Mouse (Mus musculus): ENCODE measurements at regions not wholly inside any gene's neighbourhood (a gene's known extent, or its start where the extent isn't known, plus 50 kb on each side); places are given as distances from the start of the nearest gene placed in this dataset.

GRCm38 (mm10) chr15:24743240-24743639 lies 670.3 kb downstream of the Basp1 start:
- WGBS: 45% methylated on average over 6 of the region's 6 CpGs
- ATAC-seq (ENCODE audit: insufficient number of reproducible peaks, insufficient read depth, low FRiP score, low TSS enrichment): no peak
- no peak overlapping the region for H3K9ac ChIP-seq
- H3K4me3 ChIP-seq: no peak overlapping the region
- no peaks in the 10 kb centered on the region for H3K9me3 ChIP-seq
- H3K4me2 ChIP-seq (replicated peaks): no peak overlapping the region
- no peak overlapping the region for H3K27ac ChIP-seq
- no peaks in the 10 kb centered on the region for H3K4me1 ChIP-seq
- no peaks in the 10 kb centered on the region for H3K27me3 ChIP-seq
- H3K36me3 ChIP-seq: no peaks in the 10 kb centered on the region

- H3K27me3 ChIP-seq: no peaks in the 10 kb centered on the region
- no peak for ATAC-seq (ENCODE audit: insufficient number of reproducible peaks, insufficient read depth, low FRiP score, low TSS enrichment)
- no peaks in the 10 kb centered on the region for H3K9me3 ChIP-seq
- no peak overlapping the region for H3K9ac ChIP-seq
- 86% methylated on average over 4 of the region's 4 CpGs for WGBS
- H3K4me2 ChIP-seq (replicated peaks): no peak overlapping the region
- H3K4me3 ChIP-seq: no peak overlapping the region
- H3K4me1 ChIP-seq: no peaks in the 10 kb centered on the region
- H3K27ac ChIP-seq: no peak overlapping the region
- H3K36me3 ChIP-seq: no peaks in the 10 kb centered on the region
Measured at GRCm38 (mm10) chr15:24725170-24725569, 688.4 kb downstream of the Basp1 start.

- H3K9me3 ChIP-seq: no peaks in the 10 kb centered on the region
- H3K4me3 ChIP-seq: no peak overlapping the region
- no peaks in the 10 kb centered on the region for H3K4me1 ChIP-seq
- ATAC-seq (ENCODE audit: insufficient number of reproducible peaks, insufficient read depth, low FRiP score, low TSS enrichment): no peak
- H3K4me2 ChIP-seq (replicated peaks): no peak overlapping the region
- no peaks in the 10 kb centered on the region for H3K27me3 ChIP-seq
- no peak overlapping the region for H3K27ac ChIP-seq
- H3K9ac ChIP-seq: no peak overlapping the region
- 52% methylated on average over 4 of the region's 4 CpGs for WGBS
- H3K36me3 ChIP-seq: no peaks in the 10 kb centered on the region
Measured at GRCm38 (mm10) chr15:24724664-24725063, 688.9 kb downstream of the Basp1 start.

- no peaks in the 10 kb centered on the region for H3K27me3 ChIP-seq
- no peak overlapping the region for H3K4me2 ChIP-seq (replicated peaks)
- H3K4me1 ChIP-seq: no peaks in the 10 kb centered on the region
- WGBS: 69% methylated on average over 2 of the region's 2 CpGs
- ATAC-seq (ENCODE audit: insufficient number of reproducible peaks, insufficient read depth, low FRiP score, low TSS enrichment): no peak
- H3K36me3 ChIP-seq: no peaks in the 10 kb centered on the region
- H3K27ac ChIP-seq: no peak overlapping the region
- no peak overlapping the region for H3K4me3 ChIP-seq
- H3K9ac ChIP-seq: no peak overlapping the region
- H3K9me3 ChIP-seq: no peaks in the 10 kb centered on the region
Measured at GRCm38 (mm10) chr15:24720346-24720745, 693.2 kb downstream of the Basp1 start.

- ATAC-seq (ENCODE audit: insufficient number of reproducible peaks, insufficient read depth, low FRiP score, low TSS enrichment): no peak
- no peak overlapping the region for H3K9ac ChIP-seq
- WGBS: 73% methylated on average over 4 of the region's 4 CpGs
Measured at GRCm38 (mm10) chr15:24682167-24682566, 731.4 kb downstream of the Basp1 start.

GRCm38 (mm10) chr15:24648938-24649337 lies 764.6 kb downstream of the Basp1 start:
- Histone ChIP-seq H3K27me3 (no peaks in the 10 kb centered on the region), H3K36me3 (no peaks in the 10 kb centered on the region), H3K9me3 (no peaks in the 10 kb centered on the region), H3K4me2 (replicated peaks) (no peak overlapping the region), H3K9ac (no peak overlapping the region), H3K4me3 (no peak overlapping the region), H3K27ac (no peak overlapping the region), H3K4me1 (no peaks in the 10 kb centered on the region)
- 81% methylated on average over 1 of the region's 1 CpGs for WGBS
- no peak for ATAC-seq (ENCODE audit: insufficient number of reproducible peaks, insufficient read depth, low FRiP score, low TSS enrichment)

More at GRCm38 (mm10) chr15:24682167-24682566, 731.4 kb downstream of the Basp1 start:
- no peaks in the 10 kb centered on the region for H3K36me3 ChIP-seq
- H3K9me3 ChIP-seq: no peaks in the 10 kb centered on the region
- no peak overlapping the region for H3K27ac ChIP-seq
- H3K4me3 ChIP-seq: no peak overlapping the region
- no peaks in the 10 kb centered on the region for H3K27me3 ChIP-seq
- no peaks in the 10 kb centered on the region for H3K4me1 ChIP-seq
- H3K4me2 ChIP-seq (replicated peaks): no peak overlapping the region

- H3K4me2 ChIP-seq (replicated peaks): no peak overlapping the region
- no peaks in the 10 kb centered on the region for H3K9me3 ChIP-seq
- H3K4me3 ChIP-seq: no peak overlapping the region
- no peaks in the 10 kb centered on the region for H3K4me1 ChIP-seq
- WGBS: 71% methylated on average over 2 of the region's 2 CpGs
- no peak overlapping the region for H3K9ac ChIP-seq
- H3K36me3 ChIP-seq: no peaks in the 10 kb centered on the region
- no peak overlapping the region for H3K27ac ChIP-seq
- no peak for ATAC-seq (ENCODE audit: insufficient number of reproducible peaks, insufficient read depth, low FRiP score, low TSS enrichment)
- H3K27me3 ChIP-seq: no peaks in the 10 kb centered on the region
Measured at GRCm38 (mm10) chr15:24635620-24636019, 777.9 kb downstream of the Basp1 start.

- no peak for ATAC-seq (ENCODE audit: insufficient number of reproducible peaks, insufficient read depth, low FRiP score, low TSS enrichment)
- 46% methylated on average over 4 of the region's 4 CpGs for WGBS
Measured at GRCm38 (mm10) chr15:24596242-24596641, 817.3 kb downstream of the Basp1 start.

GRCm38 (mm10) chr15:24588943-24589342 lies 824.6 kb downstream of the Basp1 start:
- no peak for ATAC-seq (ENCODE audit: insufficient number of reproducible peaks, insufficient read depth, low FRiP score, low TSS enrichment)
- H3K4me3 ChIP-seq: no peak overlapping the region
- 34% methylated on average over 4 of the region's 4 CpGs for WGBS
- no peak overlapping the region for H3K9ac ChIP-seq
- H3K4me2 ChIP-seq (replicated peaks): no peak overlapping the region
- H3K4me1 ChIP-seq: no peaks in the 10 kb centered on the region
- no peaks in the 10 kb centered on the region for H3K9me3 ChIP-seq
- no peaks in the 10 kb centered on the region for H3K27me3 ChIP-seq
- H3K27ac ChIP-seq: no peak overlapping the region
- no peaks in the 10 kb centered on the region for H3K36me3 ChIP-seq

More at GRCm38 (mm10) chr15:24596242-24596641, 817.3 kb downstream of the Basp1 start:
- no peaks in the 10 kb centered on the region for H3K9me3 ChIP-seq
- no peak overlapping the region for H3K9ac ChIP-seq
- no peaks in the 10 kb centered on the region for H3K4me1 ChIP-seq
- H3K27me3 ChIP-seq: no peaks in the 10 kb centered on the region
- no peaks in the 10 kb centered on the region for H3K36me3 ChIP-seq
- no peak overlapping the region for H3K4me3 ChIP-seq
- H3K4me2 ChIP-seq (replicated peaks): no peak overlapping the region
- no peak overlapping the region for H3K27ac ChIP-seq

GRCm38 (mm10) chr15:24566981-24567380 lies 846.6 kb downstream of the Basp1 start:
- Histone ChIP-seq H3K9ac (no peak overlapping the region), H3K4me1 (no peaks in the 10 kb centered on the region), H3K27ac (no peak overlapping the region), H3K9me3 (no peaks in the 10 kb centered on the region), H3K4me2 (replicated peaks) (no peak overlapping the region), H3K27me3 (no peaks in the 10 kb centered on the region), H3K4me3 (no peak overlapping the region), H3K36me3 (no peaks in the 10 kb centered on the region)
- 51% methylated on average over 3 of the region's 3 CpGs for WGBS
- no peak for ATAC-seq (ENCODE audit: insufficient number of reproducible peaks, insufficient read depth, low FRiP score, low TSS enrichment)

- Histone ChIP-seq H3K9ac (no peak overlapping the region), H3K4me3 (no peak overlapping the region), H3K27ac (no peak overlapping the region), H3K9me3 (no peaks in the 10 kb centered on the region), H3K27me3 (no peaks in the 10 kb centered on the region), H3K4me1 (no peaks in the 10 kb centered on the region), H3K36me3 (no peaks in the 10 kb centered on the region), H3K4me2 (replicated peaks) (no peak overlapping the region)
- ATAC-seq (ENCODE audit: insufficient number of reproducible peaks, insufficient read depth, low FRiP score, low TSS enrichment): no peak
- WGBS: 83% methylated on average over 4 of the region's 4 CpGs
Measured at GRCm38 (mm10) chr15:24556806-24557205, 856.8 kb downstream of the Basp1 start.

- WGBS: 89% methylated on average over 3 of the region's 3 CpGs
- no peak overlapping the region for H3K4me2 ChIP-seq (replicated peaks)
- H3K9ac ChIP-seq: no peak overlapping the region
- no peaks in the 10 kb centered on the region for H3K9me3 ChIP-seq
- no peak overlapping the region for H3K27ac ChIP-seq
- no peaks in the 10 kb centered on the region for H3K27me3 ChIP-seq
- H3K4me1 ChIP-seq: no peaks in the 10 kb centered on the region
- H3K4me3 ChIP-seq: no peak overlapping the region
- ATAC-seq (ENCODE audit: insufficient number of reproducible peaks, insufficient read depth, low FRiP score, low TSS enrichment): no peak
- no peaks in the 10 kb centered on the region for H3K36me3 ChIP-seq
Measured at GRCm38 (mm10) chr15:24550108-24550507, 863.5 kb downstream of the Basp1 start.

GRCm38 (mm10) chr15:24530065-24530464 lies 883.5 kb downstream of the Basp1 start:
- no peak overlapping the region for H3K9ac ChIP-seq
- ATAC-seq (ENCODE audit: insufficient number of reproducible peaks, insufficient read depth, low FRiP score, low TSS enrichment): no peak
- H3K4me1 ChIP-seq: no peaks in the 10 kb centered on the region
- no peaks in the 10 kb centered on the region for H3K9me3 ChIP-seq
- H3K4me2 ChIP-seq (replicated peaks): no peak overlapping the region
- H3K36me3 ChIP-seq: no peaks in the 10 kb centered on the region
- no peaks in the 10 kb centered on the region for H3K27me3 ChIP-seq
- WGBS: 87% methylated on average over 3 of the region's 3 CpGs
- no peak overlapping the region for H3K27ac ChIP-seq
- H3K4me3 ChIP-seq: no peak overlapping the region
